Mouse (Mus musculus): ENCODE measurements at regions not wholly inside any gene's neighbourhood (a gene's known extent, or its start where the extent isn't known, plus 50 kb on each side); places are given as distances from the start of the nearest gene placed in this dataset.

- DNase-seq (ENCODE audit: low spot score) = no peak
- H3K9me3 ChIP-seq (replicated peaks; ENCODE audit: control insufficient read depth, low read length) = no peaks in the 10 kb centered on the region
- WGBS = 68% methylated on average over 1 of the region's 1 CpGs
- no peak overlapping the region for H3K9ac ChIP-seq (replicated peaks; ENCODE audit: low read depth, low read length)
- TF ChIP-seq EP300 (IDR thresholded peaks at IDR 0.05; ENCODE audit: low read depth) (no peak), CTCF (IDR thresholded peaks at IDR 0.05; ENCODE audit: low read depth) (no peak)
- no peak overlapping the region for H3K4me3 ChIP-seq (ENCODE audit: low read depth, low read length)
- no peak overlapping the region for H3K27ac ChIP-seq (ENCODE audit: low read depth)
- H3K36me3 ChIP-seq (replicated peaks; ENCODE audit: control insufficient read depth, insufficient read depth, low read length) = no peaks in the 10 kb centered on the region
- no peaks in the 10 kb centered on the region for H3K4me1 ChIP-seq (ENCODE audit: control insufficient read depth, insufficient read depth)
- no peak for ATAC-seq (ENCODE audit: insufficient read depth, low read depth)
- no peak overlapping the region for H3K4me2 ChIP-seq (ENCODE audit: low read depth, low read length)
- no peaks in the 10 kb centered on the region for H3K27me3 ChIP-seq (ENCODE audit: control insufficient read depth, insufficient read depth, low read length)
These were observed 132.5 kb upstream of the Tmtc4 start for GRCm38 (mm10) chr14:123116337-123116736.

- ATAC-seq (ENCODE audit: insufficient read depth, low read depth) (no peak), DNase-seq (ENCODE audit: low spot score) (no peak)
- H3K4me1 ChIP-seq (ENCODE audit: control insufficient read depth, insufficient read depth) = no peaks in the 10 kb centered on the region
- TF ChIP-seq EP300 (IDR thresholded peaks at IDR 0.05; ENCODE audit: low read depth) = no peak
- TF ChIP-seq CTCF (IDR thresholded peaks at IDR 0.05; ENCODE audit: low read depth) = no peak
- H3K27me3 ChIP-seq (ENCODE audit: control insufficient read depth, insufficient read depth, low read length) = no peaks in the 10 kb centered on the region
- no peaks in the 10 kb centered on the region for H3K36me3 ChIP-seq (replicated peaks; ENCODE audit: control insufficient read depth, insufficient read depth, low read length)
- H3K4me2 ChIP-seq (ENCODE audit: low read depth, low read length) = no peak overlapping the region
- no peak overlapping the region for H3K4me3 ChIP-seq (ENCODE audit: low read depth, low read length)
- H3K9me3 ChIP-seq (replicated peaks; ENCODE audit: control insufficient read depth, low read length) = no peaks in the 10 kb centered on the region
- no peak overlapping the region for H3K27ac ChIP-seq (ENCODE audit: low read depth)
- WGBS = 66% methylated on average over 2 of the region's 2 CpGs
- no peak overlapping the region for H3K9ac ChIP-seq (replicated peaks; ENCODE audit: low read depth, low read length)
These were observed 126.7 kb upstream of the Tmtc4 start for GRCm38 (mm10) chr14:123110533-123110932.

GRCm38 (mm10) chr14:123100371-123100770, 116.5 kb upstream of the Tmtc4 start:
- no peak overlapping the region for H3K4me2 ChIP-seq (ENCODE audit: low read depth, low read length)
- no peak for TF ChIP-seq EP300 (IDR thresholded peaks at IDR 0.05; ENCODE audit: low read depth)
- no peak for TF ChIP-seq CTCF (IDR thresholded peaks at IDR 0.05; ENCODE audit: low read depth)
- no peaks in the 10 kb centered on the region for H3K9me3 ChIP-seq (replicated peaks; ENCODE audit: control insufficient read depth, low read length)
- 55% methylated on average over 1 of the region's 1 CpGs for WGBS
- no peaks in the 10 kb centered on the region for H3K36me3 ChIP-seq (replicated peaks; ENCODE audit: control insufficient read depth, insufficient read depth, low read length)
- no peak overlapping the region for H3K9ac ChIP-seq (replicated peaks; ENCODE audit: low read depth, low read length)
- no peak overlapping the region for H3K27ac ChIP-seq (ENCODE audit: low read depth)
- no peak overlapping the region for H3K4me3 ChIP-seq (ENCODE audit: low read depth, low read length)
- DNase-seq (ENCODE audit: low spot score) = no peak
- no peaks in the 10 kb centered on the region for H3K27me3 ChIP-seq (ENCODE audit: control insufficient read depth, insufficient read depth, low read length)
- no peaks in the 10 kb centered on the region for H3K4me1 ChIP-seq (ENCODE audit: control insufficient read depth, insufficient read depth)
- ATAC-seq (ENCODE audit: insufficient read depth, low read depth) = no peak

- WGBS = 55% methylated on average over 2 of the region's 2 CpGs
- Histone ChIP-seq H3K36me3 (replicated peaks; ENCODE audit: control insufficient read depth, insufficient read depth, low read length) (no peaks in the 10 kb centered on the region), H3K4me3 (ENCODE audit: low read depth, low read length) (no peak overlapping the region), H3K4me1 (ENCODE audit: control insufficient read depth, insufficient read depth) (no peaks in the 10 kb centered on the region), H3K27me3 (ENCODE audit: control insufficient read depth, insufficient read depth, low read length) (no peaks in the 10 kb centered on the region), H3K9ac (replicated peaks; ENCODE audit: low read depth, low read length) (no peak overlapping the region), H3K9me3 (replicated peaks; ENCODE audit: control insufficient read depth, low read length) (no peaks in the 10 kb centered on the region), H3K27ac (ENCODE audit: low read depth) (no peak overlapping the region), H3K4me2 (ENCODE audit: low read depth, low read length) (no peak overlapping the region)
- TF ChIP-seq CTCF (IDR thresholded peaks at IDR 0.05; ENCODE audit: low read depth) = no peak
- no peak for TF ChIP-seq EP300 (IDR thresholded peaks at IDR 0.05; ENCODE audit: low read depth)
- DNase-seq (ENCODE audit: low spot score) (no peak), ATAC-seq (ENCODE audit: insufficient read depth, low read depth) (no peak)
These were observed 112.3 kb upstream of the Tmtc4 start for GRCm38 (mm10) chr14:123096086-123096485.

- no peak for ATAC-seq (ENCODE audit: insufficient read depth, low read depth)
- 84% methylated on average over 1 of the region's 1 CpGs for WGBS
- no peak for DNase-seq (ENCODE audit: low spot score)
- no peak overlapping the region for H3K27ac ChIP-seq (ENCODE audit: low read depth)
- H3K4me2 ChIP-seq (ENCODE audit: low read depth, low read length) = no peak overlapping the region
- no peak overlapping the region for H3K4me3 ChIP-seq (ENCODE audit: low read depth, low read length)
- no peak overlapping the region for H3K9ac ChIP-seq (replicated peaks; ENCODE audit: low read depth, low read length)
- no peak for TF ChIP-seq CTCF (IDR thresholded peaks at IDR 0.05; ENCODE audit: low read depth)
- TF ChIP-seq EP300 (IDR thresholded peaks at IDR 0.05; ENCODE audit: low read depth) = no peak
- no peaks in the 10 kb centered on the region for H3K36me3 ChIP-seq (replicated peaks; ENCODE audit: control insufficient read depth, insufficient read depth, low read length)
- no peaks in the 10 kb centered on the region for H3K9me3 ChIP-seq (replicated peaks; ENCODE audit: control insufficient read depth, low read length)
- H3K27me3 ChIP-seq (ENCODE audit: control insufficient read depth, insufficient read depth, low read length) = no peaks in the 10 kb centered on the region
- no peaks in the 10 kb centered on the region for H3K4me1 ChIP-seq (ENCODE audit: control insufficient read depth, insufficient read depth)
These were observed 98.2 kb upstream of the Tmtc4 start for GRCm38 (mm10) chr14:123082065-123082464.

- Histone ChIP-seq H3K4me3 (ENCODE audit: low read depth, low read length) (no peak overlapping the region), H3K9me3 (replicated peaks; ENCODE audit: control insufficient read depth, low read length) (no peaks in the 10 kb centered on the region), H3K36me3 (replicated peaks; ENCODE audit: control insufficient read depth, insufficient read depth, low read length) (no peaks in the 10 kb centered on the region), H3K27me3 (ENCODE audit: control insufficient read depth, insufficient read depth, low read length) (no peaks in the 10 kb centered on the region), H3K9ac (replicated peaks; ENCODE audit: low read depth, low read length) (no peak overlapping the region), H3K27ac (ENCODE audit: low read depth) (no peak overlapping the region), H3K4me2 (ENCODE audit: low read depth, low read length) (no peak overlapping the region), H3K4me1 (ENCODE audit: control insufficient read depth, insufficient read depth) (no peaks in the 10 kb centered on the region)
- ATAC-seq (ENCODE audit: insufficient read depth, low read depth) (no peak), DNase-seq (ENCODE audit: low spot score) (no peak)
- TF ChIP-seq EP300 (IDR thresholded peaks at IDR 0.05; ENCODE audit: low read depth) (no peak), CTCF (IDR thresholded peaks at IDR 0.05; ENCODE audit: low read depth) (no peak)
- WGBS = 31% methylated on average over 4 of the region's 4 CpGs
These were observed 97.3 kb upstream of the Tmtc4 start for GRCm38 (mm10) chr14:123081016-123081714.

Data from heart, postnatal 0 days (tissue).